Mouse (Mus musculus): ENCODE measurements around the gene Usp32. TPM values are rescaled to one million over a fixed set of nuclear protein-coding genes. Genes with fewer than 3 reads are reported as not detected.
"Not testable (repeated sequence)": the region's sequence is repeated elsewhere in the genome, so short reads cannot be mapped to it uniquely, and the experiment has no call there.

The Usp32 gene
- polyA plus RNA-seq, 1 experiment = not detected

DNA sequence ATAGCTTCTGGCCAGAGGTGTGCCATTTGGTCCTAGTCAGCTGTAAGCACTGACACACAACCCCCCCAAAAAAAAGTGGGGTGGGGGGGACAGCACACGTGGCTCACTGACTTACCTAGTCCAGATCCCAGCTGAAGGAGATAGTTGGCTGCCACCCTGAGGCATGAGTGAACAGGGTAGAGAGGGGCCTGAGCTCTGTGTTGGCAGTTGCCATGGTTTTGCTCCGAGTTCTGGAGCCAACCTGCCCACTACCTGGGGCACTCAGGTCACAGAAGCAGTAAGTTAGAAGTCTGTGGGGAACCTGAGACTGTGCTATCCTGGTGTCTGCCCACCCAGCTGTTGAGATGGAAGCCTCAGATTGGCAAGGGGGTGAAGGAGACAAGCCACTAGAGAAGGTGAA is 30.9 kb upstream of the Usp32 start:
- WGBS = 34% methylated on average over 2 of the region's 2 CpGs
- H3K27ac ChIP-seq (ENCODE audit: insufficient read depth, low read depth, low read length) = no peak overlapping the region
- no peak for TF ChIP-seq POLR2A (IDR thresholded peaks at IDR 0.05; ENCODE audit: insufficient read depth, low read depth, low read length)

DNA sequence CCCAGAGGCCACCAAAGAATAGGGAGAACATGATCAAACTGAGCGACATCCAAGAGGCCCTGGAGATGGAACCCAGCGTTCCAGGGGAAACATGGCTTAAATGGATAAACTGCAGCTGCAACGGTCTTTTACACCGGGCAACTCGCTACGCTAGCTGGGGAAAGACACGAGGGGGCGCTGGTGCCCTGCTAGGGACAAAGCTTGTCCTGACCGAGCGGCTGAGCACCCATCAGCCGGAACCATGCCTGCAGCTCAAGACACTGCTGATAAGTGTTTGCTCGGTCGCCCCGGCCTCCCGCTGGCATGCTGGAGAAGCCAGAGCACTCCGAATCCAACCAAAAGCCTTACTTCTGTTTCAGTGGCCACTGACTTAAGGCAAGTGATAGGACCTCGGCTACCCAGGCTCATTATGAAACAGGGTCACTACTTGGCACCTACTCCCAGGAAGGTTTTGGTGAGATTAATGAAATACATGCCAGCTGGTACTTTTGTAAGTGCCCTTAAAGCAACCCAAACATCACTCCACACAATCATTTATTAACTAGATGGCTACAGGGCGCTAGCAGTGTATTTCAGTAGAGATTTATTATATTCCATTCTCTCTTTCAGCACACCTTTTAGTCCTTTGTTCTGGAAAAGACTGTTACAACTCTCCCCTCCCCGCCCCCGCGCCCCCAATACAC is 30.2 kb upstream of the Usp32 start, which contains the start of gene 1700125H20Rik:
Gene 1700125H20Rik, plus strand, starts transcription at position 347 of the 683 bp plus-strand sequence.
- peak within 1 kb of the TSS; percentile 39 for H3K4me3 ChIP-seq (ENCODE audit: insufficient read depth, low read depth, low read length)
- no peak within 1 kb of the TSS for H3K27ac ChIP-seq (ENCODE audit: insufficient read depth, low read depth, low read length)
- H3K4me1 ChIP-seq (ENCODE audit: control insufficient read depth, insufficient read depth, low read length) = peaks cover 5% of the 10 kb centered on the region; the same call in 1 of the 2 replicates
- TF ChIP-seq POLR2A (IDR thresholded peaks at IDR 0.05; ENCODE audit: insufficient read depth, low read depth, low read length) (no peak), CTCF (IDR thresholded peaks at IDR 0.05; ENCODE audit: insufficient read depth, low read depth, low read length) (peak; percentile 79)
- 11% methylated on average over 21 of the region's 21 CpGs for WGBS

More for the DNA sequence above, 30.9 kb upstream of the Usp32 start:
- H3K4me1 ChIP-seq (ENCODE audit: control insufficient read depth, insufficient read depth, low read length) = peaks cover 5% of the 10 kb centered on the region; the same call in 1 of the 2 replicates
- no peak overlapping the region for H3K4me3 ChIP-seq (ENCODE audit: insufficient read depth, low read depth, low read length)

DNA sequence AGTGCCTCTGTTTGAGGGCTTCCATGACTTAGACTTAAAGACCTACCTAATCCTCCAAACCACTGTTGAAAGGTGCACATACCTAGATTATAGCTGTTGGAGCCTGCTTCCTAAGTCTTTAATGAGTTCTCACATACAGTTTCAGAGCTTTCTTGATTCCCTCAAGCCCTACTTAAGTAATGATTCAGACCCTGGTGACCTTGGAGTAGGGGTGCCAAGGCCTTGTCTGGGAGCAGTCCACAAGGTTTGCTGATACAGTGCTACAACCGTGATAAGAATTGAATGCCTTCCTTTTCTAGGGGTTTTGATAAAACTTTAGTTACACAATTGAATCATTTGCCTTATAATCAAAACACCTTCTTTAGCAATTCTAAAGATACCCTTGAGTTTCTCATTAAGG is 27.5 kb upstream of the Usp32 start:
- peaks cover 5% of the 10 kb centered on the region; the same call in 1 of the 2 replicates for H3K4me1 ChIP-seq (ENCODE audit: control insufficient read depth, insufficient read depth, low read length)
- 90% methylated on average over 1 of the region's 1 CpGs for WGBS
- TF ChIP-seq CTCF (IDR thresholded peaks at IDR 0.05; ENCODE audit: insufficient read depth, low read depth, low read length) (no peak), POLR2A (IDR thresholded peaks at IDR 0.05; ENCODE audit: insufficient read depth, low read depth, low read length) (no peak)
- H3K27ac ChIP-seq (ENCODE audit: insufficient read depth, low read depth, low read length) = no peak overlapping the region
- H3K4me3 ChIP-seq (ENCODE audit: insufficient read depth, low read depth, low read length) = no peak overlapping the region

DNA sequence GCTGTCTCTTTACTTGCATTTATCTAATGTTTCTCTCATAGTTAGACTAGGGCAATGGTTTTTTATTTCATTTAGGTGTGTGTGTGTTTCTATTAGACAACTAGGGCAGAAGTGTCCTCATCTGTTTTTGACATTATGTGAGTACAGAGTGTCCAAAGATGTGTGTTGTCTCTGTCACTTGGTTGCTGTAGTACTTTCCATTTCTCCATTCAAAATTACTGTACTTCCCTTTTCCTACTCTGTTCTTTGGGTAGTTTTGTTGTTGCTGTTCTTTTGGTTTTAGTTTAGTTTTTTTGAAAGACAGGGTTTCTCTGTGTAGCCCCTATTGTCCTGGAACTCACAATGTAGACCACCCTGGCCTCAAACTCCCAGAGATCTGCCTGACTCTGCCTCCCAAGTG is 24.4 kb upstream of the Usp32 start:
- TF ChIP-seq POLR2A (IDR thresholded peaks at IDR 0.05; ENCODE audit: insufficient read depth, low read depth, low read length) = no peak
- Histone ChIP-seq H3K4me1 (ENCODE audit: control insufficient read depth, insufficient read depth, low read length) (no peaks in the 10 kb centered on the region), H3K27ac (ENCODE audit: insufficient read depth, low read depth, low read length) (no peak overlapping the region), H3K4me3 (ENCODE audit: insufficient read depth, low read depth, low read length) (no peak overlapping the region)

DNA sequence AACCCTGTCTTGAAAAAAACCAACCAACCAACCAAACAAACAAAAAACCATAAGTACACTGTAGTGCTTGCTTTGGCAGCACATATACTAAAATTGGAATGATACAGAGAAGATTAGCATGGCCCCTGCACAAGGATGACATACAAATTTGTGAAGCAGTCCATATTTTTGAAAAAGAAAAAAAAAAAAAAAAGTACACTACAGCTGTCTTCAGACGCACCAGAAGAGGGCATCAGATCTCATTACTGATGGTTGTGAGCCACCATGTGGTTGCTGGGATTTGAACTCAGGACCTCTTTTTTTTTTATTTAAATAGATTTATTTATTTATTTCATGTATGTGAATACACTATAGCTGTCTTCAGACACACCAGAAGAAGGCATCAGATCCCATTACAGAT is 23.1 kb upstream of the Usp32 start:
- H3K27ac ChIP-seq (ENCODE audit: insufficient read depth, low read depth, low read length); H3K4me1 ChIP-seq (ENCODE audit: control insufficient read depth, insufficient read depth, low read length); H3K4me3 ChIP-seq (ENCODE audit: insufficient read depth, low read depth, low read length): not testable (repeated sequence)
- 88% methylated on average over 1 of the region's 1 CpGs for WGBS

DNA sequence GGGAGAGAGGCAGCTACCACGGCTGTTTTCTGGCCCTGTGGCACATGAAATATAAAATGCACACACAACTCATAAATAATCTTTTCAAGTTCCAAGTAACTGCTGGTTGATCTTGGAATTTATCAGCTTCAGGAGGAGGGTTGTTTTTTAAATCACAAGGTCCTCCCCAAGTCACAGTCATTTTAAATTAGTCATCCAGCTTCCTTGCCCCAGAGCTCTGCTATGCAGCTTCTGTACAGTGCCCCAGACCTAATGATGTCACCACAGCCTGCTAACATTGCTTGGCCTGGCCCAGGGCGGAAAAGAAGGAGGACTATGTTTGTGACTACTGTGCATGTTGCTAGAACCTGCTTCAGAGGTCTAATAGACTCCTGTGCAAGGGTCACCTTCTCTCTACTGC is 17.3 kb upstream of the Usp32 start:
- Histone ChIP-seq H3K27ac (ENCODE audit: insufficient read depth, low read depth, low read length) (no peak overlapping the region), H3K4me3 (ENCODE audit: insufficient read depth, low read depth, low read length) (no peak overlapping the region), H3K4me1 (ENCODE audit: control insufficient read depth, insufficient read depth, low read length) (no peaks in the 10 kb centered on the region)
- WGBS = 74% methylated on average over 2 of the region's 2 CpGs
- TF ChIP-seq POLR2A (IDR thresholded peaks at IDR 0.05; ENCODE audit: insufficient read depth, low read depth, low read length) (no peak), CTCF (IDR thresholded peaks at IDR 0.05; ENCODE audit: insufficient read depth, low read depth, low read length) (no peak)

DNA sequence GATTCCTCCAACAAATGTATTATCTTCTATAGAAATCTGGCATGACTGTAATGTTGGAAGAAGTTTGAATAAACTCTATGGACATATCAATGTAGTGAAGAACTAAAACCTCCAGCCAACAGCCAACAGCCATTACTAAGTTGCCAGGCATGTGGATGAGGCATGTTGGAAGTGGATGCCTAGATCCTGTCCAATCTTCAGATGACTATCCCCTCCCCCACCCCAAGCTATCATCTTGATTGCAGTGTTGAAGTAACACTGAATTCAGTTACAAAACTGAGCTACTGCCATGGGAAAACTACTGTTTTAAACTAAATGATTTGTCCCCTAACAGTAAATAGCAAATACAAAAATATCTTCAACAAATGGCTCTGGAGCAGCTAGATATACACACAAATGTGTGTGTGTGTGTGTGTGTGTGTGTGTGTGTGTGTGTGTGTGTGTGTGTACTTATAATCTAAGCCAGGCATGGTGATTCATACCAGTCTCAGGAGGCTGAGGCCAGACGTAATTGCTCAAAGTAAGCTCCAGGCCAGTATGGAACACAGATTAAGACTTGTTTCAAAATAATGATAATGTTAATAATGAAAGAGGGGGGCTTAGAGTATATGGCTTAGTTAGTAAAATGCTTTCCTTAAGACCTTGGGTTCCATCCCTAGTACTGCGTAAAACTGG is 12.4 kb upstream of the Usp32 start:
- 92% methylated on average over 2 of the region's 2 CpGs for WGBS
- H3K4me3 ChIP-seq (ENCODE audit: insufficient read depth, low read depth, low read length) = no peak overlapping the region
- no peak for TF ChIP-seq POLR2A (IDR thresholded peaks at IDR 0.05; ENCODE audit: insufficient read depth, low read depth, low read length)
- no peak for TF ChIP-seq CTCF (IDR thresholded peaks at IDR 0.05; ENCODE audit: insufficient read depth, low read depth, low read length)
- H3K27ac ChIP-seq (ENCODE audit: insufficient read depth, low read depth, low read length) = no peak overlapping the region
- H3K4me1 ChIP-seq (ENCODE audit: control insufficient read depth, insufficient read depth, low read length) = no peaks in the 10 kb centered on the region

DNA sequence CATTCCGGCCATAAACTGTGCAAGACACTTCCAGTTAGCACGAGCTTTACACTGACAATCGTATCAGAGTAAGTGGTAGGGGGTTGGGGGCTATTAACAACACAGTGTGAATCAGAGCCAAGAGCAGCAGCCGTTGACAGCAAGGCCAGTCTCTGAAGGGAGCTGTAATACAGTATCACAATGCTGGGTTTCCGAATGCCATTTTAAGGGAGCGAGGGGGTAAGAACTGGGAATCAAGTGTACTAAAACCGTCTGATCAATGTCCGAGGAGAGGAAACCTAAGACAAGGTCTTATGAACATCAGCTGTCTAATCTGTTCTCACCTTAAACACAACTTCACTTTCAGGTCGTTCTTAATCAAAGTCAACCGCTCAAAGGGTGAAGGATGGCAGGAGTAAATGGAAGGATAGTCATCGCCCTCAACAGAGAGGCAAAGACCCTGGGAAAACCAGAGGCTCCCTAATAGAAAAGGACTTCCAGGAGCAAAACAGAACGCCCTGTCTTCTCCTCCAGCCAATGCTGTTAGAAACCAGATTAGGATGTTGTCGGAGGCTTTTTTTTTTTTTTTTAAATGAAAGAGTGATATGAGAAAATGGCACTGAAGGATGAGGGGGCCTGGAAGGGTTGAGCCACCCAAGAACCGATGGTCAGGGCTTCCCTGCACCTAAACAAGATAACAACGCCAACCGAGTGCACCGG is 1.0 kb downstream of the Usp32 start:
- peak overlapping the region; percentile 57 for H3K27ac ChIP-seq (ENCODE audit: insufficient read depth, low read depth, low read length)
- TF ChIP-seq CTCF (IDR thresholded peaks at IDR 0.05; ENCODE audit: insufficient read depth, low read depth, low read length) (no peak), POLR2A (IDR thresholded peaks at IDR 0.05; ENCODE audit: insufficient read depth, low read depth, low read length) (no peak)
- H3K4me3 ChIP-seq (ENCODE audit: insufficient read depth, low read depth, low read length) = peak overlapping the region; percentile 61
- WGBS = 1% methylated on average over 17 of the region's 17 CpGs
- no peaks in the 10 kb centered on the region for H3K4me1 ChIP-seq (ENCODE audit: control insufficient read depth, insufficient read depth, low read length)

DNA sequence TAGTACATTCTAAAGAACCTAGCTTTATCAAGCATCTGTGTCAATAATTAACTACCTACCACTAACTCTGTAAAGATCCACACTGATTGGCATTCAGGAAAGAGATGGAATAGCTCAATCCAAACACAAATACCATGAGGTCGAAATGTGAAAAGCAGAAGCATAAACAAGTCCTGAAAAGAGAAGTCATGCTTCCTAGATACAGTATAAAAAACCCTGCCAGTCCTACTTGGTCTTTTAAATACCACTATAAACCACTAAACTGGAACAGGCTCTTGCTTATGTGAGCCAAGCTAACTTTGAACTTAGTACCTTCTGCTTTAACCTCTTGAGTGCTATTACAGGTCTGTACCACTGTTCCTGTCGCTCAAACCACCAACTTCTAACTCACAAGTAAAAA is 8.4 kb downstream of the Usp32 start:
- H3K4me3 ChIP-seq (ENCODE audit: insufficient read depth, low read depth, low read length) = no peak overlapping the region
- H3K27ac ChIP-seq (ENCODE audit: insufficient read depth, low read depth, low read length) = no peak overlapping the region
- no peaks in the 10 kb centered on the region for H3K4me1 ChIP-seq (ENCODE audit: control insufficient read depth, insufficient read depth, low read length)
- TF ChIP-seq POLR2A (IDR thresholded peaks at IDR 0.05; ENCODE audit: insufficient read depth, low read depth, low read length) = no peak
- no peak for TF ChIP-seq CTCF (IDR thresholded peaks at IDR 0.05; ENCODE audit: insufficient read depth, low read depth, low read length)
- 62% methylated on average over 2 of the region's 2 CpGs for WGBS
